Mouse (Mus musculus) brain, embryonic 14.5 days (tissue): ENCODE measurements around the gene Ksr2. TPM values are rescaled to one million over a fixed set of nuclear protein-coding genes. Genes with fewer than 3 reads are reported as not detected.

Experiments
- DNase-seq: peaks from one replicate; pipeline ENCODE4 v3.0.0-alpha.2; 2011; ENCODE audit warnings: low read depth
- CTCF ChIP-seq: fragments of 200-500 bp; IDR thresholded peaks from 2 replicates; pipeline ENCODE4 v1.5.1; 2012; ENCODE audit warnings: inconsistent platforms, mild to moderate bottlenecking, moderate library complexity, borderline replicate concordance; ENCODE audit not compliant: insufficient read depth, insufficient read length; ENCODE audit errors: extremely low read depth
- POLR2A ChIP-seq: fragments of 200-500 bp; IDR thresholded peaks from 2 replicates; pipeline ENCODE4 v1.6.1; 2012; ENCODE audit warnings: mild to moderate bottlenecking, inconsistent platforms, borderline replicate concordance; ENCODE audit not compliant: poor library complexity, insufficient read depth, insufficient read length, severe bottlenecking; ENCODE audit errors: extremely low read depth
- polyA plus RNA-seq: library from polyadenylated mRNA; depleted of rRNA; stranded (reverse); fragments of >200 nt; gene quantifications from 2 replicates; pipeline ENCODE4 v1.2.3, GENCODE M21; 2012

Ksr2 gene
- polyA plus RNA-seq, 1 experiment = 6.4 TPM

DNA sequence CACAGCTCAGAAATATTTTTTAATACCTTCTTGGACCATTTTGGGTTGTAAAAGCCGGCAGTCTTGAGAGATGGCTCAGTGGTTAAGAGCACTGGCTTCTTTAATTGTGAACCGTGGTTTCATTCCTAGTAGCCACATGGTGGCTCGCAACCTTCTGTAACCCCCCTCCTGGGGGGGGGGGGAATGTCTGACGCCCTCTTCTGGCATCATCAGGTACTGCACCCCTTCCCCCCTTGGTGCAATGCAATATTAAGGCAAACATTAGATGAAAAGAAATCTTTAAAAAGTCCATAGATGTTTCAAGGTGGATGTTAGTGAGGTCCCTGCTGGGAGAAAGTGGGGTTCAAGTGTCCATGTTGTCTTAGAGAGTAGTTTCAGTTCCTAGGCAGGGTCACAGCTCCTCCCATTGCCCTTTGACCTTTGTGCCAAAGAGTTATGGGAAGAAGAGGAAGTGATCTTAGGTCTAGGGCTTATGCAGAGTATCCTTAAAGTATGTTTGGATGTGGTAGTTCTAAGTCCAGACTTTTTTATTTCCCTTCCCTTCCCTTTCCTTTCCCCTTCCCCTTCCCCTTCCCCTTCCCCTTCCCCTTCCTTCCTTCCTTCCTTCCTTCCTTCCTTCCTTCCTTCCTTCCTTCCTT is 106.2 kb downstream of the Ksr2 start:
- TF ChIP-seq POLR2A (no peak), CTCF (peak; percentile 57)
- no peak for DNase-seq

- TF ChIP-seq CTCF (no peak), POLR2A (no peak)
- DNase-seq = no peak
These were observed 107.4 kb downstream of the Ksr2 start for GRCm38 (mm10) chr5:117521156-117521555.

GRCm38 (mm10) chr5:117521701-117522100 is 107.9 kb downstream of the Ksr2 start:
- TF ChIP-seq POLR2A (no peak), CTCF (no peak)
- no peak for DNase-seq

DNA sequence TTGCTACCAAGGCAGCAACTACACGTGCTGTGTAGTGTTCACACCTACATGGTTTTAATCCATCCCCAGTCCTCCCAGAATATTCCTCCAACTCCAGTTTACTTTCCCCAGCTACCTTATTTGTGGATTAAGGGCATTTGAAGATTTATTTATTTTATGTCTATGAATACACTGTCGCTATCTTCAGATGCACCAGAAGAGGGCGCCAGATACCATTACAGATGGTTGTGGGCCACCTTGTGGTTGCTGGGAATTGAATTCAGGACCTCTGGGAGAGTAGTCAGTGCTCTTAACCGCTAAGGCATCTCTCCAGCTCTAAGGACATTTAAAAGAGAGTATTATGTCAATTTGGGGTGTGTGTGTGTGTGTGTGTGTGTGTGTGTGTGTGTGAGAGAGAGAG is 108.7 kb downstream of the Ksr2 start:
- TF ChIP-seq POLR2A (no peak), CTCF (no peak)
- DNase-seq = no peak

DNA sequence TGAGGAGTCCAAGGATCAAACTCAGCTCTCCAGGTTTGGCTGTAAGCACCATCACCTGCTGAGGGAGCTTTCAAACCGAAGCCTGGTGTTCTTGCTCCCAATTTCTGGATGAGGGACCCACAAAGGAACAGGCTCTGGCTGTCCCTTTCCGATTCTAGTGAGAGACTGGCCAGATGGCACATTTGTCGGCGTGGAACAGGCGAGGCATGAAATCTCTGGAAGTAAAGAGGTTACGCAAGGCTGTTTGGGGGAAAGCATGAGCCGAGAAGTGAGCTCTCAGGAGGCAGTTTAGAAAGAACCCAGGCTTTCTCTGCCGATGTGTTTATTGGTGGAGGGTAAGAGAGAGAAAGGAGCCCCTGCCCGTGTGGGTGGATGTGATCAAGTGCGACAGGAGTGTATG is 109.2 kb downstream of the Ksr2 start:
- peak; percentile 77 for DNase-seq
- TF ChIP-seq CTCF (no peak), POLR2A (no peak)

DNA sequence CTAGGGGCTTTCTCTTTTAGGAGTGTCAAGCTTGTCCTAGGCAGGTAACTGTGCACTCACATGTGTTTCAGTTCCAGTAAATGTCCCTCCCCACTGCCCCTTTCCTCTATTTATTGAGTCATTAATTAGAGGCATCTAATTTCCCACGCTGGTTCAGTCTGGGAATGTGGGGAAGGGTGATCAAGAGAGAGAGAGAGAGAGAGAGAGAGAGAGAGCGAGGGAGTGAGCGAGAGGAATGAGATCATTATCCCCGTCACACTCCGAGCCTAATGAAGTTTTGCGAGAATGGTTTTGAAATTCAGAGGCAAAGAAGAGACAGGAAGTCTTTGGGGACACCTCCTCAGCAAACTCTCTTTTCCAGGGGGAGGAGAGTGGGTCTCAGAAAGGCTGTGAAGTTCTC is 117.2 kb downstream of the Ksr2 start:
- no peak for TF ChIP-seq POLR2A
- TF ChIP-seq CTCF = no peak
- peak; percentile 58 for DNase-seq

DNA sequence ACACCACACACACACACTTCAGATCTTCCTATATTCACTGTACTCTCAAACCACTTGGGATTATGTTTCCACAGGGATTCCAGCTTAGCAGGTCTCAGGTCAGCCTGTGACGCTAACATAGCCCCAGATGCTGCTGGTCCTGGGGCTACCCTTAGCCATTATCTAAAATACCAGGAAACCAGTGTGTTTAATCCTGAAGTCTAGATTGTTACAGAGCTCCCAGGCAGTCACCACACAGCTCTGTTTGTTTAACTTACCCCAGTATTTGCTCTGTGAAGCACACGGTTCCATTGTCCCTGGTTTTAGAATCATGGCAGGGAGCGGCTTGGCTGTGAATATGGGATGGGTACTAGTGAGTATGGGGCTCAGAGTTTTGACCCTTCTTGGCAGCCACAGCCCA is 125.4 kb downstream of the Ksr2 start:
- no peak for TF ChIP-seq CTCF
- no peak for TF ChIP-seq POLR2A
- DNase-seq = no peak

- TF ChIP-seq POLR2A = no peak
- TF ChIP-seq CTCF = no peak
- DNase-seq = peak; percentile 46
These were observed 127.9 kb downstream of the Ksr2 start for GRCm38 (mm10) chr5:117541654-117542053.

DNA sequence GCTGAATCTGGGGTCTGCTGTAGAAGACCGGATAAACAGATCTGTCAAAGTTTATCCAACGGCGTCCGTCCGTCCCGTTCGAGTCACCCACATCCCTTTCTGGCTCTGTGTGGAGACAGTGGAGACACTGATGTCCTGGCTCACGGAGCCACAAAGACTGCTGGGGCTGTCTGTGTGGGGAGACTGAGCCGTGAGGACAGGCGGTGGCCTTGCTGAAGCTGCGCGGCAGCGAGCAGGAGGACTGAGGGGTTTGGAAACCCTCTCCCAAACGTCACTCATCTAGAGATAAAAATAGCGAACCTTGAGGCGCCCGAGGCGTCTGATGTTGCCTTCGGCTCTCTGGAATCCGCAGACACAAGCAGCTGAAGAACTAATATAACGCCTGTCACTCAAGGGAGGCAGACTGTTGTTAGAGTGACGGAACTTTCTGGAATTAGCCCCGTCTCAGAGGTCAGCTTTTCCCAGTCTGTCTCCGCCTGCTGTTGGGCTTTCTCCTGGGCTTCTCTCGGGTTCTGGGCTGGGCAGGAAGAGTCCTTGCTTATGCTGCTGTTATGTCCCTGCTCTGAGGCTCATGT is 133.0 kb downstream of the Ksr2 start:
- TF ChIP-seq CTCF (no peak), POLR2A (no peak)

GRCm38 (mm10) chr5:117550992-117551391 is 137.2 kb downstream of the Ksr2 start:
- TF ChIP-seq POLR2A = no peak
- no peak for TF ChIP-seq CTCF

More for the DNA sequence above, 133.0 kb downstream of the Ksr2 start:
- DNase-seq = peak; percentile 41

DNA sequence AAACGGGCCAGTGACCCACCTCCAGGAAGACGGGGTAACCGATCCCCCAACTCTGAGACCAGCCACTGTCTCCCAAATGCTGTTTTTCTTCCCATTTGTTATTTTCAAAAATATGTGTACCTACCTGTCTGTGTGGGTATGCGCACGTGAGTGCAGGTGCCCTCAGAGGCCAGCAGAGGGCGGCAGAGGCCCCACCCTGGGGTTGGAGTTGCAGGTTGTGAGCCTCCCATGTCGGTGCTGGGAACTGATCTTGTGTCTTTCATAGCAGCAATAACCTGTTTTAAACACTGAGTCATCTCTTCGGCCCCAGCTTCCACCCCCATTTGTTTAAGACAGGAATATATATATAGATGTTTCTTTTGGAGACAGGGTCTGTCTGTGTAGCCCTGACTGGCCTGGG is 138.3 kb downstream of the Ksr2 start:
- DNase-seq = no peak
- no peak for TF ChIP-seq POLR2A
- TF ChIP-seq CTCF = peak; percentile 24; the same call in 1 of the 2 replicates

More at GRCm38 (mm10) chr5:117550992-117551391, 137.2 kb downstream of the Ksr2 start:
- no peak for DNase-seq

DNA sequence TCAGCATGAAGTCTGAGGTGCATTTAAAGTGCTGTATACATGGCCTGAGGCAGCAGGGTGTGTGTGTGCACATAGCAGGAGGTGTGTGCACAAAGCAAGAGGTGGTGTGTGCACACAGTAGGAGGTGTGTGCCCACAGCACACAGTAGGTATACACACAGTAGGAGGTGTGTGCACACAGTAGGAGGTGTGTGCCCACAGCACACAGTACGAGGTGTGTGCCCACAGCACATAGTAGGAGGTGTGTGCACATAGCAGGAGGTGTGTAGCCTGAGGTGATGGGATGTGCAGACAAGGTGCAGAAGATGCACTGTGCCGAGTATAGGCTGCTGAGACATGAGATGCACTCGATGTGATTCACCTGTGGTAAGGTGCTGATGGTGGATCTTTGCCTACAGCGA is 140.7 kb downstream of the Ksr2 start:
- TF ChIP-seq POLR2A (no peak), CTCF (no peak)
- DNase-seq = no peak
